Mouse (Mus musculus): ENCODE data around the gene Fblim1.

The Fblim1 gene

DNA sequence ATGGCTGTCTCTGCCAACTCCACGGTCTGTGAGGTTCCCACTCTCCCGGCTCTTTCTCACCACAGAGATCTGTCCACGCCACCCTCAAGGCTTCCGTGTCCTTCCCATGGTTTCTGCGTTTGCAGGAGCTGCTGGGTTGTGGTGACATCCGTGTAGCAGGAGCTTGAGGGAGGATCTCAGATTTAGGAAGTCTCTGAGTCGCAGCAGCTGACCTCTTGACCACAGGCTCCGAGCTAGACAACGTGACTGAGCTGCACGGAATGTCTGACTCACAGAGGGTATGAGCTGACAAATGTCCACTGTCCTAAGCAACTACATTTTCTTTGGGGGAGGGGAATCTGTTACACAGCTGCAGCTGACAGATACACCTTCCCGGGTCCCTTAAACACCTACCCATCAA is at the start of gene Fblim1:
Fblim1 (minus strand) TSS at position 236 of the 400 bp plus-strand sequence.
- DNase-seq (ENCODE audit: low read depth) = no peak

DNA sequence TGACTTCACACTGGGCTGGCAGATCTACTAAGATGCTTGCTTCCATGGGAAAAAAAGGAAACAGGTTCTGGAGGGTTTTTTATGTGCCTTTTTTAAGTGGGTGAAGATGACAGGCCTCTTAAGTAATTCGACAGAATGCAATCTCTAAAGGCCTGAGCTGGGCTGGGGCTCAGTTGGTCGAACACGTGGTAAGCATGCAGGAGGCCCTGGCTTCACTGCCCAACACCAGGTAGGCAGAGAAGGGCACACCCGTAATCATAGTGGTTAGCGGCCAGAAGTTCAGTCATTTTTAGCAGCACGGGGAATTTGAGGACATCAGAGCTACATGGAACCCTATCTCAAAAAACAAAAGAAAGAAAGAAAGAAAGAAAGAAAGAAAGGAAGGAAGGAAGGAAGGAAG is 48.6 kb upstream of the Fblim1 start:
- DNase-seq (ENCODE audit: low read depth) = no peak

DNA sequence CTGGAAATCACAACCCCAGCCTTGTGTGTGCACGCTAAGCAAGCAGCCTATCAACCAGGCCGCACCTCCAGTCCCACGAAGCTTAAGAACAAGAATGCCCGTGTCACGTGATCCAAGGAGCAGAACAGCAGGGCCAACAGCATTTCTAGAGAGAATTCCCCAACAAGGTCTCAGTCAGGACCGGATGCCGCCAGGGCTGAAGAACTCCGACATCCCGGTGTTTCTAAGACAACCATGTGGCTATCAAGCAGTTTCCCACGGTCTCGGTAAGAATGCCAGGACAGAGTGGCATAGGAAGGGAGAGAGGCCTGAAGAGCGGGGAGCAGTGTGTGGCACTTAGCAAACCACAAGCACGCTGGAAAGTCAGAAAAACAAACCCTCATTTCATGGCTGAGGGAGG is 47.9 kb upstream of the Fblim1 start:
- no peak for DNase-seq (ENCODE audit: low read depth)

DNA sequence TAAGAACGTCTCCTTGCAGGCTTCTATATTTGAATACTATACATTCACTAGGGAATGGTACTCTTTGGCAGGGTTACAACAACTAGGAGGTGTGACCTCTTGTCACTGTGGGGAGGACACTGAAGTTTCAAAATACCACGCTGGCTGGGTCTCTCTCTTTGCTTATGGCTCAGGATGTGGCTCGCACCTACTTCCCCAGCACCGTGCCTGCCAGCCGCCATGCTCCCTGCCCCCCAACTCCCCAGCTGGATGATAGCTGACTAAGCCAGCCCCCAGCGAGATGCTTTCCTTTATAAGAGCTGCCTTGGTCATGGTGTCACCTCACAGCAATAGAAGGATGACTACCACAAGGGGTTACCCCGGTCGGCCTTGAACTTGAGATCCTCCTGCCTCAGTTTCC is 47.1 kb upstream of the Fblim1 start:
- no peak for DNase-seq (ENCODE audit: low read depth)

DNA sequence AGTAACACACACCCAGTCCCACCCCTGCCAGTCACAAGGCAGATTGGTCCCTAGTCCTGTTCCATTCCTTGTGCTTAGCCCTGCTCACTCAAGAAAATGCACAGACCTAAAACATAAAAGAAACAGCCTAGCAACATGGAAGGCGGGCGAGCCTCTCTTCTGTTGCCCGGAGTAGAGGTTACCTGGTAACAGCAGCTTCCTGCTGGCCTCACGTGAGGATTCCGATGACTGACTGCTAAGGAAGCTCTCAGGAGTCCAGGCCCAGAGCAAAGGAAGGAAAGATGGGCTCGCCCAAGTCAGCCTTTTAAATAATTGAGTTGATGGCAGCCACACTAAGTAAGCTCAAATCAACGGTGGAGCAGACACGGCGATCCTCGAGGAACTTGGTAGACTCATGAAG is 46.0 kb upstream of the Fblim1 start:
- no peak for DNase-seq (ENCODE audit: low read depth)

DNA sequence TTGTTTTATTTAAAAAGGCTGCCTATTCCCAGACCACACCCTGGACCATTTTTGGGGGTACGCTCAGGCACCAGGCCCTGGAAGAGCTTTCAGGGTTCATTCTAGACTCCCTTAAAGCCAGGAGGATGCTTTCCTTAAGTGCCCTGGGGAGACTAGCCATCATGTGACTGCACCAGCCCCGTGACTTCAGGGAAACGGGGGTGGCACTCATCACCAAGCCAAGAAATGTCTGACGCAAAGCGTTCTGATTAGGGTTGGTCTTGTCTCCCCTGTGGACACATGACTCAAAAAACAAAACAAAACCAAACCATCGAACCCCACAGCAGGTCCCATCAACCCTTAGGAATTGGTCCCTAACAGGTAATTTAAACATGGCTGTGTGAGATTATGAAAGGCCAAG is 45.4 kb upstream of the Fblim1 start:
- no peak for DNase-seq (ENCODE audit: low read depth)

DNA sequence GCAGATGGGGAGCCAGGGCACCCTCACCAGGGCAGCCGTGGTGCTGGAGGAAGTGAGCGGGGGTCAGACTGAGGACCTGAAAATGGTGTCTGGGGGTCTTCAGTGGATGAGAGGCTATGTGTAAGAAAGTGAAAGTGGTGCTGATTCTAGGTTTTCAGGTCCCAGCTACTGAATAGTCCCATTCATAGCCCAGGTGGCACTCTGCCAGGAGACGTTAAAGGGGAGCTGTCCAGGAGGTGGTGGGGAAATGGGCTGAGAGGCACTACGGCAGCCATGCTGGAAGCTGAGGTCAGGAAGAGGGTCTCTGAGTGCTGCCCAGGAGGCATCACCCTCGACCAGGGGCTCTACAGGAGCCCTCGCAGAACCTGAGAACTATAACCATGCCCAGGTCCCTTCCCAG is 43.3 kb upstream of the Fblim1 start:
- no peak for DNase-seq (ENCODE audit: low read depth)

DNA sequence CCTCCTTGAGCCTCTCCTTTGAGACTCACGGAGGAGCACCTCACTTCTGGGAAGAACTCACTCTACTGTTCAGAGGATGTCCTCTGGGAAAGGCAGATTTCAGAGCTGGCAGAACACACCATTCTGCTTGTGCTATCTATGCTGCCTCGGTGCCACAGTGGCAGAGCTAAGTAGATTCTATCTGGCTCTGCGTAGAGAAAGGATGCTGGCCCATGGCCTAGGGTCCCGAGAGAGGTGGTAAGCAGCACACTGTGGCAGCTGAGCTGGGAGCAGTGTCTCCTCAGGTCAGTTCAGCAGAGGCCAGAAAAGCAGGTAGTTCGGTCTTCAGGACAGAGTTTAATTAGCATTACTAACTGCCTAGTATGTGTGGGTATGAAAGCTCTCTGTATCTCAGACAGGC is 42.4 kb upstream of the Fblim1 start:
- DNase-seq (ENCODE audit: low read depth) = no peak

DNA sequence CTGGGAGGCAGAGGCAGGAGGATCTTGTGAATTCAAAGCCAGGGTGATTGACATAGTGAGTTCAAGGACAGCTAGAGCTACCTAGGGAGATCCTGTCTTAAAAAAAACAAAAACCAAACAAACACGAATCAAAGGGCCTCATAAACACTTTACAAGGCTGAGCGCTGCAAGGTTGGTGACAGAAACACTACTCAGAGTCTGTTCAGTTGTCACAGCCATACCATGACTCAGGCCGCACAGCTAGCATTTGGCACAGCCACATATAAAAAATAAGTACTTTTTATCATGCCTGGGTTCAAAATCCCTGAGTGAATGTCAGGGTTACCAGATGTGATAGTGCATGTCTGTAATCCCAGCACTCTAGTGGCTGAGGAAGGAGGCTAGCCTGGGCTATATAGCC is 41.3 kb upstream of the Fblim1 start:
- DNase-seq (ENCODE audit: low read depth) = no peak

DNA sequence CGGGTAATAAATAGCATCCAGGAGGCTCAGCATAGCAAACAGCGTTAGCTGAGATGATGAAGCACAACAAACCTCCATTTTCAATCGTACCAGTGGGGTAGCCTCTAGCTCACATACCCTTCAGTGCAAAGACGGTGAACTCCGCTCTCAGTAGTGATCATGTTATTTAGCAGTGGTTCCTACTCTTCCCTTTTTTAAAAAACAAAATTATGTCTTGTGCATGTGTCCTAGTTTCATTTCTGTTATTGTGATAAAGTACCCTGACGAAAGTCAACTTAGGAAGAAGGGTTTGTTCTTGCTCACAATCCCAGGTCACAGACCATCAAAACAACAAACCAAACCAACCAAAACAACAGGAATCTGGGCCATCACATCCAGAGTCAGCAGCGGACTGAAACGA is 40.1 kb upstream of the Fblim1 start:
- DNase-seq (ENCODE audit: low read depth) = no peak

DNA sequence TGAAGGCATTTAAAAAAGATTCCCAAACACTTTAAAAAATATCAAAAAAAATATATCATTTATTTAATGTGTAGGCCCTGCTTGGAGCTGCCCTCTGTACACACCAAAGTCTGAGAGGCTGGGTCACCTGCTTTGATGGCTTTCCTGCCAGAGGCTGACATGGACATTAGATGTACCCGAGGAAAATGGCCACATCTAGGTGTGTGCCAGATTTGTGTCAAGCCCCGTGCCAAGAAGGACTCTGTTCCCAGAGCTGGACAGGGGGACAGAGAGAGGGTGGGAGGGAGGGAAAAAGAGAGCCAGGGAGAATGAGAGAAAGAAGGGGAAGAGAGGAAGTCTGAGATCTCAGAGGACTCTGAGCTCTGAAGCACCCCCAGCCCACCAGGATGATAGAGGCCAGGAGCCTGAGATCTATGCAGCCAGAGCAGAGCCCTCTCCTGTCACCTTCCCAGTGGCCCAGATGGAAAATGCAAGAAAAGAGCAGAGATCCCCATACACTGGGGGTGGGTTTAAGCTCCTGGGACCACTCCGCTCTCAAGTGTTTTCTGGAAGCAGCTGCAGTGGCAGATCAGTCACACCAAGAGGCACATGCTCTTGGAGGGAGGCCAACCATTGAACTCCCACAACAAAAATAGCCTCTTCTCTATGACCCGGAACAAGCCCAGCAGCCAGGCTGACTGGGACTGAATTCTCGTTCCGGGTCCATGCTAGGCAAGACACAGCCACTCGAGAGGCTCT is 37.4 kb upstream of the Fblim1 start:
- DNase-seq (ENCODE audit: low read depth) = no peak

DNA sequence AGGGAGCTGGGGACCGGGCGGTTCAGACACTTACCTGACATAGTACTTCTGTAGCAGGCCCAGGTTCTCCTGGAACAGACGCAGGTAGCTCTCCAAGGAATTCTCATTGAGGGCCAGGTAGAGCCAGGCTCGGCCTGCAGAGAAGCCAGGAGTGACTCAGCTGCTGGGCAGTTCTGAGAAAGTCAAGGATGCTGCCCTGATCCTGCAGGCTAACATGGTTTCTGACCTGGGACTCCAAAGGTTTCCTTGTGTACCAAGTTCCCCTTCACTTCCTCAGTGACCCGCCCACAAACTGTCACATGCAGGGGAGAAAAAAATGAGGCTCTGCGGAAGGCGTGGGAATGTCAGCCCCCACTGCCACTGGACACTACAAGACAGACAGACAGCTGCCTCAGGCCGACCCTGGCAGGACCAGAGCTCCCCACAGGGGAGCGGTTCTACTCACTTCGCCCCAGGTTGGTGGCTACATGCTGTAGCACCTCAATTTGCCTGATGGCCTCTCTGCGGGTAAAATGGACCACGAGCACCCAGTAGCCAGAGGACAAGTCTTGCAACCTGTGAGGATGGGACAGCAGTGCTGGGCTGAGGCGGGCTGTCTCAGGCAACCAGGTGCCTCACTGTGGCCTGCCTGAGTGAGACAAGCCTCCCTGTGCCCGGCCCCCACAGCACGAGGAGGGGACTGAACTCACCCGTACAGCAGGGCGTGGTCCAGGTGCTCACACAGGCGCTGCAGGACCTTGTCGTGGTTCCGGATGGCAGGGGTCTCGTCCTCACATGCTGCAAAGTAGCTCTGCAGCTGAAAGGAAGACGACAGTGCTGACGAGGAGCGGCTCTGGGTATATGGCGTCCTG is 36.3 kb upstream of the Fblim1 start:
- DNase-seq (ENCODE audit: low read depth) = no peak

DNA sequence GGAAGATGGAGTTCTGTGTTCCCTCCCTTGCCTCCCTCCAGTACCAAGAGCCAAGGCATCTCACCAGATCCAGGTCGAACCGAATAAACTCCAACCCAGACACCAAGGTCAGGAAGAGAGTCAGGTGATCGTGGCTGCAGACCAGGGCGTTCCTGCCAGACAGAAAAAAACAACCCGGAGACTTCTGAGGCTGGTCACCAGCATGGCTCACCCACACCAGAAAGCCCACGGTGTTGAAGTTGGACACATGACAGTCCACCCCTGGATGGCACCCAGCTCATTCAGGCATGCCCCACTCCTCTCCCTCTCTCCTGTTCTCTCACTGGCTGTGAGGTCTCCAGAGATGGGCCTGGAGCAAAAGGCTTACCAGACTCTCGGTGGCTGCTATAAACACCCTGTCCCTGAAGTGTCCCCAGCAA is 35.5 kb upstream of the Fblim1 start:
- DNase-seq (ENCODE audit: low read depth) = no peak

DNA sequence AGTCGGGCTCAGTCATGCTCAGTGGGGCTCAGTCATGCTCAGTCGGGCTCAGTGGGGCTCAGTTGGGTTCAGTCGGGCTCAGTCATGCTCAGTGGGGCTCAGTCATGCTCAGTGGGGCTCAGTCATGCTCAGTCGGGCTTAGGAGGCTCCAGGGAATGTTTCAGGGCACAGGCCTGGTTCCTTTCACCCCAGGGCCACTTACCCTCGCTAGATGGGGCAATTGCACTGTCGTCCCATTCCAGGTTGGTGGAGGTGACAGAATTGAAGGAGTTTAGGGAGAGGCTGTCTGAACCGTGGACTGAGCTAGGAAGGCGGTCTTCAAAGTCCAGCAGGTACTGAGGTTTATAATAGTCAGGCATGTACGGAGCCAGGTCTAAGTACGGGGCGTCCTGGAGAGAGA is 33.6 kb upstream of the Fblim1 start:
- DNase-seq (ENCODE audit: low read depth) = no peak

DNA sequence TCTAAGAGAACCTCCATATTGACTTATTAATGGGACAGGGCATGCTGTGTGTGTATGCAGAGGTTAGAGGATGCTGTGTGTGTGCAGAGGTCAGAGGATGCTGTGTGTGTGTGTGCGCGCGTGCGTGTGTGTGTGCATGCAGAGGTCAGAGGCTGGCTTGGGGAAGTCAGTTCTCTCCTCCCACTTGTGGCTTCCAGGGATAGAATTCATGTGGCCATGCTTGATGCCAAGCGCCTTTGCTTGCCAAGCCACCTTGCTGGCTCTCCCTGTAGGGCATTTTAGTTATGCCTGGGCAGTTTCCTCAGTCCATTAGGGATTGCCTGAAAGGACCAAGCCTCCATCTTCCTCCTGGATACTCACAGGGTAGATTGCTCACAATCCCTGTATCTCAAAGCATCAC is 30.8 kb upstream of the Fblim1 start:
- no peak for DNase-seq (ENCODE audit: low read depth)

DNA sequence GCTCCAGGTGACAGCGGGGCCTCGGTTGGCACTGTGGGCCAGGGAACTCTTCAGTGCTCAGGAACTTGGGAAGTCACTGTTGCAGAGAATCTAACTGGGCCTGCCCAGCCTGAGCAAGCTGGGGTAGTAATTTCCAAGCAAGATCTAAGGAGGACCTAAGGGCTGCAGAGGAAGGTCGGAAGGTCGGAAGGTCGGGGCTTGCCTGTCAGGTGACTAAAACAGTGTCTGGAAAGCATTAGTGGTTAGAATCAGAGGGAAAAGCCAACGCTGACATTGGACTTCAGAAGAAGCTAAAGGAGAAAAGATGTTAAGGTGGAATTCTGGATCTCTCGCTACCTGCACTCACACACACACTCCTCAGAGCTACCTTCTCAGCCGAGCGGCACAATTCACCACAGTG is 30.1 kb upstream of the Fblim1 start:
- DNase-seq (ENCODE audit: low read depth) = no peak

DNA sequence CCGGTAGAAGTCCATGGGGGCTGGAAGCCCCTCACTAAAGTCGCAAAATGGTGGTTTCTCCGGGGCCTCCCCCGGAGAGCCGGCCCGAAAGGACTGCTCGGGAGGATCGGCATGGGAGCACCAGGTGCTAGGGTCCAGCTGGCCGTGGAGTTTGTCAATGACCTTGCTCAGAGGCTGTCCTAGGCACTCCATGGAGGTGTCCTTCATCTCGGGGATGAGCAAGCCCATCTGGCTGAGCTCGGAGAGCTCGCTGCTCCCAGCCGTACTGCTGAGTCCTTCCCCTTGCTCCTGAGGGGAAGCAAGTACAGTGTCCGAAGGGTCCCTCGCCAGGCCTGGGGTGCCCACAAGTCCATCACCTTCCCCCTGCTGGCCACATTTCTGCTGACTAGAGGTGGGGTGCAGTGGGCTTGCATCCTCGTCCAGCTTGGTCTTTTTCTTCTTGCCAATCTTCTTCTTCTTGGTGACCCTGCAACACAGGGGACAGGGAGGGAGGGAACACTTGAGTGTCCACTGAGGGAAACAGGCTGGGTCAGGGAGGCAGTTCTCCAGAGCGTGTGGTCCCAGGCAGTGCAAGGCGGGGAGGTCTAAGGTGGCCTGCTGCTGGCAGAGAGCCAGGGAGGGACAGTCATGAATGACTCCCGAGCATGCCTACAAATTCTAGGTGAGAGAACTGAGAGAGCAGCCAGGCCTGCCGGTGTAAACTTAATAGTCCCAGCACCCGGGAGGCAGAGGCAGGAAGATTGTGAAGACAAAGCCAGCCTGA is 26.4 kb upstream of the Fblim1 start:
- DNase-seq (ENCODE audit: low read depth) = no peak

DNA sequence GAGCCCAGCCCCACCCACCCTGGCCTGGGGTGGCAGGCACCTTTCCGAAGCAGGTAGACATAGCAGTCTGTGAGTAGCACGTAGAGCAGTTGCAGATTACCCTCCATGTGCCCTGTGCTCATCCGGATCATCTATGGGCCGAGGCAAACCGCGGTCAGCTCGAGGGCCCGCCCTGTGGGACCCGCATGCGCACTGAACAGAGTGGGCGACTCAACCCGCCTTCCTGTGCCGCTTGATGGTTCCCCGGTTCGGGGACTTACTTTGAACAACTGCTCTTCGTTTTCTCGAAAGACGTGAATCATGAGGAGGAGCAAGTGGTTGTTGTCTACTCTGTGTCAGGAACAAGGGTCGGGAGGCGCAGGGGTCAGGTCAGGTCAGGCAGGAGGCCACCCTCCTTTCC is 25.4 kb upstream of the Fblim1 start:
- no peak for DNase-seq (ENCODE audit: low read depth)

DNA sequence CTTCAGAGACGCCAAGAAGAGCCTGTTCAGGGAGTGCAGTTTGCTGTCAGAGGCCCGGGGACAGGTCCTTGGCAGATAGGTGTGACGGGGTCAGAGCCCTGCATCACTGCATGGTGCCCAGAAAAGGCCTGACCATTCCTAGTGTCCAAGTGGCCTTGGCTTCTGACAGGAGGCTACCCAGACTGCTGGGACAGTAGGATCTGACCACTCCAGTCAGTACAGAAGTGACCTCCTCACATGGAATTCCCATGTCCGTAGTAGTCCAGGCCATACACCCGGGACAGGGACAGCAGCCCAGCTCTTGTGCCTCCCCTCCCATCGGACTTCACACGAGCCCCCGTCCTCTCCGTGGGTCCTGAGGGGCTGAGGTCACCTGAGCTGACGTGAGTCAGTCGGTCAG is 24.1 kb upstream of the Fblim1 start:
- DNase-seq (ENCODE audit: low read depth) = no peak

DNA sequence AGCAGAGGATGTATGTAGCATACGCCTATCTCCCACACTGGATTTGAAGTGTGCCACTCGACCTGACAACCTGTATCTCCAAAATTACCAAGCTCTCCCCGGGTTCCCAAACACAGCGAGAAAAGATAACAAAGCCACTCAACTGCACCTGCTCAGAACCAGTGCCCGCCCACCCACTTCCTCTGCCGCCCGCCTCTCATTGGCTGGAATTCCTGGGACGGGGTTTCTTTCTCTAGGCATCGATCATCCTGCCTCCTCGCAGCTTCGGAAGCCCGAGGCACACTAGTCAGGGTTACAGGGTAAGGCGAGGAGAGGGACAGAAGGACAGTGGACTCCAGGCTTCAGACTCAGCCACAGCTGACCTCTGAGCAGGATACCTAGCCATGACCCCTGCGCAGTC is 22.8 kb upstream of the Fblim1 start:
- no peak for DNase-seq (ENCODE audit: low read depth)

DNA sequence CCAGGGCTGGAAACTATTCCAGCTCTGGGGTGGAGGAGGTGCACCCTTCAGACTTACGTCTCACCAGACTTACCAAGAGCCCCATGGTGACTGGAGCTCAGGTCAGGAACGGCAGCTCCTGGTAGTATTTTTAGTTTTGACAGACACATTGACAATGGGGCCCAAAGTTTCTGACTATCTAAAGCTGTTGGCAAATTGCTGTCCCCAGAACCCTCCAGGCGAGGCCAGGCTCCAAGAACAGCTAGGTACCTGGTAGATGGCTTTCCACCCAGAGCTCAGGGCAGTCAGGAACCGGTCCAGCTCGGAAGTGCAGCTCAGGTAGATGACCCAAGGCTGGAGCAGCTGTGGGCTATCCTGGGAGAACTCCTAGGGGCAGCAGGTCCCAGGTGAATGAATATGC is 21.6 kb upstream of the Fblim1 start:
- no peak for DNase-seq (ENCODE audit: low read depth)

DNA sequence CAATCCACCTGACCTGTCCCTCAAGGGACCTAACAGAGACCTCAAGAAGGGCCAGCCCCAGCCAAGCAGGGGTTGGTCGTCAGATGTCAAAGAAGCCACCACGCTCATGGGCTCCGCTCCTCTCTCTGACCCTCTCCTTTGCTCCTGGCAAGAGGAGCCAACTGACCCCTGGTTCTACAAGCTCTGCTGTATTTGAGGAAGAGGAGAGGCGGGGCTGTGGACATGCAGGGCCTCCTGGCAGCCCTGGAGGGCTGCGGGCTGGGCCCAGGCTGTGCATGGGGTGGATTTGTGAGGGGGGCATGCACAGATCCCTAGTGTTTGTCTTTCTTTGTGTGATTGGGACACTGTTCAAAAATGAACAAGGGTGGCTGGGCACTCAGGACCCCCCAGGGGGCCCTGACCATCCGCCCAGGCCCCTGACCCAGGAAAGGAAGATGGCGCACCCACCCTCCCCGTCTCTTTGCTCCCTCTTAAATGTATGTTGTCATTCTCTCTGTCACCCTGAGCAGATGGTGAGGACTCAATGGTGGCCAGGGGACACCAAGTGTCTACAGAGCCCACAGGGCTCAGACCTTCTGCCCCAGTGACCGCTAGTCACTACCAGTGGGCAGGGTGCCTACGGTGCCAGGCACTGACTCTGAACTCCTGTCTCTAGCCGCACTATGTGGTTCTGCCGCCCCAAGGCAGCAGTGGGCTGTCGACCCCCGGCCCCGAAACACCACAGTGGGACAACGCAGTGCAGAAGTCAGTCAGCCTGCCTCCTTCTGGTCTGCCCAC is 20.1 kb upstream of the Fblim1 start:
- DNase-seq (ENCODE audit: low read depth) = no peak

Data from naive thymus-derived CD4-positive, alpha-beta T cell, adult 2 months (primary cell).